Mouse (Mus musculus) thymus, postnatal 14 days (tissue): ENCODE data around the gene Prr23a3.

Experiments used
- DNase-seq: peaks from one replicate; pipeline ENCODE4 v3.0.0; 2021

Gene Prr23a3

DNA sequence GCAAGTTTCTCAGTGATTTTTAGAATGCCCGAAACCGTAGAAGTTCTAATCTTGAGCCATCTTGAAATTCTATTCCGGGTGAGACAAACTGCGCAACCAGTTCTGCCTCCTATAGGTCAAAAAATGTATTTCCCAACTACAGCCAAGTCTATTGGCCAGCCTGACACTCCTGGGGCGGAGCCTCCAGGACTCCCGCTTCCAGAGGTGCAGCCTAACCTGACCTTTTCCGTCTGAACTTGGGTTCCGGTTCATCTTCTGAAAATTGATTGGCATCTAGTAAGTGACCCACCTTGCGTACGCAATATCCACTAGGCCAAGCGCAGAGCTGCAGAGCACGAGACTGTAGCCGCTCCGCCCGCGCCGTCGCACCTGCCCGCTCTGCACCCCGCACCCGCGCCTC is at the start of gene Prr23a3:
TSS of gene Prr23a3 (plus strand) at position 197 of the 400 bp plus-strand sequence.
- no peak for DNase-seq

DNA sequence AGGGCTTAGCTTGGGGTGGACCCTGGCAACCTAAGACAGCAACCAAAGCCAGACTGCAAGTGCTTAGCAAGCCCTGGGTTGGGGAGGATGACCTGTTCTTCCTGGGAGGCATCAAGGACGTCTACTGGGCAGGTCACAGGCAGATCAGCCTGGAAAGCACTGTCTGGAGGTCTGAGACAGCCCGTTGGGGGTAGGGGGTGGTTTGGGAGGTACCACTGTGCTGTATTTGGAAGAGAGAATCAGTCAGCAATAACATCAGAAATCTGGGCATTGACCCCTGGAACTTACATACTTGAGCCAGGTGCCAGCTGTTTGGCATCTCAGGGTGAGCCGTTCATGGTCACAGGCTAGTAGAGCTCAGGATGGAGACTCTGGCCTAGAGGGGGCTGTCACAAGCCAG is 48.5 kb upstream of the Prr23a3 start:
- DNase-seq: no peak

DNA sequence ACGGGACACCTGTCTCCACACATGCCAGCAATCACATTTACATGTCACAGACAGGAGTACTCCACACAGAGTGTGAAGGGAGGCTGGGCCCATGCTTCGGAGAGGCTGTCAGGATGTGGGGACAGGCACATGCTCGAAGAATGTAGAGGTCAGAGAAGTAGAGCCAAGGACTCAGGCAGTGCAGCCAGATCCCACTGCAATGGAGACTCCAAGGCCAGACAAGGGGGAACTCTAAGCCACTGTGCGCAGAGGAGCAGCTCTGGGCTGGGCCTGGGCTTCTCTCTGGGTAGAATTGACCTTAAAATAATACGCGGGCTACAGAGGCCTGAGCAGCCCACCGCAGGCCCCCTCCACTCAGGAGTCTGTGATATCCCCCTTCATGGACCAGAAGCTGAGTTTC is 47.0 kb upstream of the Prr23a3 start:
- no peak for DNase-seq

DNA sequence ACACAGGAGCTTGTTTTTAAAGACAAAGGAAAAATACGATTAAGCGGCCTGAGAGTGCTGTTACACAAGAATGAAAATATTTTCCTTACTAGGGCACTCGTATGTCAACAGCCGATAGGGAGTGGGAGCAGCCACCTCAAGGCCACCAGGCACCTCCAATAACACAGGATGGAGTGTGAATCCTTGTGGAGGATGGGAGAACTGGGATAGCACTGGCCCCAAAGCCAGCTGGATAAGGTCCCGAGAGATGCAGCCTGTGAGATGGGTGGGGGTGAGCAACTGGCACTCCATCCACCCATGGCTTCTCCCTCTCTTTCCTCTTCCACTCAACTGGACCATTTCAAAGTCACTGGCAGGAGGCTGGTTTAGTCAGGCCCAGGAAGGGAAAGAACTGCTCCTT is 45.6 kb upstream of the Prr23a3 start:
- DNase-seq: no peak

DNA sequence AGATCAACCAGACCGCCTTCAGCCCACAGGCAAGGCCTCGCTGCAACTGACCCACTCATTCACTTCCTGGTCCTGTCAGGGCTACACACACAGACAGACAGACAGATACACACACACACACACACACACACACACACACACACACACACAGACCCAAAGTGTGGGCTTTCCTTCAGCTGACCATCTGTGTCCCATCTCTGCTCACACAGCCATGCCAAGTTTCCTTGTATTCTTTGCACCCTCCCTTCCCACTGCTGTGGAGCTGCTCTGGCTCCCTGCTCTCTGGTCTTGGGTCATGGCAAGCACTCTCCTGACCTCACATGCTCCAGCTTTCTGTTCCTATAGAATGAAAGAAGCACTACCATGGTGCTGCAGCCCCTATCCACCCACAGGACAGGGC is 45.1 kb upstream of the Prr23a3 start:
- no peak for DNase-seq

DNA sequence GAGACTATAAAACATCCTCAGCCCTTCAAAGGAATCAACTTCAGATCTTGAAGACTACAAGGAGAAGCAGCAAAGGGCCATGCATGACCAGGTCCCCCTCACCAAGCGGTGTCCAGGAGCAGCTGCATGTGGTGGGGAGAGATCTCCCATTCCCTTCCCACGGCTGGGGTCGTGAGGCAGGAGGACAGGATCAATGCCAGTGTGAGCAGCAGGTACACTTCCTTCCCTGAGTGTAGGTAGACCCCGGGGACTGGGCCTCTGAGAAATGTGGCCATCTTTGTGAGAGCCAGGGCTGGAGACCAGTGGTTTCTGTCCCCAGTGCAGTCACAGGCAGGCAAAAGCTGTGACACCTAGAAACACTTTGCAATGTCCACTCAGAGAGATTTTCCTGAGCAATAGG is 44.1 kb upstream of the Prr23a3 start:
- DNase-seq: no peak

DNA sequence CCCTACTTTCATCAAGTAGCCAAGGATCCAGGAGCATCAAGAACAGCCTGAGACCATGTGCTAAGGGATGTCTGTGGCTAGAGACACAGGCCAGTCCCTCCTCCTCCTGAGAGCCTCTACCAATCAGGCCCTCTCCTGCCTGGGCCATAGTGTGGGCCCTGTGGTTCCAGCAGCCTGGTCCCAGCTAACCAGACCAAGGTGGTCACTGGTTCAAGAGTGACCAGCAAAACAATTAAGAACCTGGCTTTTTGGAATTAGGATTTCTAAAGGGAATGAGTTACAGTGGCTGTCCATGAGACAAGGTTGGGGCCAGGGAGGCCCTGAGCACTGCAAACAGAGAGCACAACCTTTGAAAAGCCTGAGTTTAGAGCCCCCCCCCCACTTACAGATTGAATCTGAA is 43.5 kb upstream of the Prr23a3 start:
- DNase-seq: no peak

DNA sequence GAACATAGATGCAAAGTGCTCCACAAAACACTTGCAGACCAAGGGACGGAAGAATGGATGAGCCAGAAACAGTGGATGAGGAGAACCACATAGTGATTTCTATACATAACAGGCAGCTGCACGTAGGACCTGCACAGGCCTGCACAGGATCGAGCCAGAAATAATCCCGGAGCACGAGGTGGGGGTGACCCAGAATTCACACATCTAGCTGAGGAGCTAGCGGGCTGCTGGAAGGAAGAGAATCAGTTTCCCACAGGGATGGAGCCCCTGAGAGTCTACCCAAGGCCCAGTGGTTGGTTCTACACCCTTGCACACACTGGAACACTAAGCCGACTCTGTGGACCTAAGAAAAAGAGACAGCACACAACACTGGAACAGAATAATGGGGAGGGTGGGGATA is 40.8 kb upstream of the Prr23a3 start:
- no peak for DNase-seq

DNA sequence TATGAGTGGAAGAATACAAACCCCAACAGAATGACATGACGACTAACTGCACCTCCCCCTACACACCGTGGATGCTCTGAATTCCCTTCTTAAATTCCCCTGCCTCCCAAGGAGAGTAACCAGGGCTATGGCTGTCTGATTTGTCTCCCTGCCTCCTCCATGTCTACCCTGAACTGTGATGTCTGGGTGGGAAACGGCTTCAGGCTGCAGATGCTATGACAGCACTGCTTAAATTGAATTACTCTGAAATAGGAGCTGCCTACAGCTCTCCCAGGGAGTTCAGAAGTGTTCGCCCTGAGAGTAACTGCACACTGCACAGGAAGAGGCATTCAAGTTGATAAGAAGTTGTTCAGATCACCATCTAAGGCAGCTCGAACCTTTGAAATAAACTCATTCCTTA is 35.1 kb upstream of the Prr23a3 start:
- DNase-seq: no peak

DNA sequence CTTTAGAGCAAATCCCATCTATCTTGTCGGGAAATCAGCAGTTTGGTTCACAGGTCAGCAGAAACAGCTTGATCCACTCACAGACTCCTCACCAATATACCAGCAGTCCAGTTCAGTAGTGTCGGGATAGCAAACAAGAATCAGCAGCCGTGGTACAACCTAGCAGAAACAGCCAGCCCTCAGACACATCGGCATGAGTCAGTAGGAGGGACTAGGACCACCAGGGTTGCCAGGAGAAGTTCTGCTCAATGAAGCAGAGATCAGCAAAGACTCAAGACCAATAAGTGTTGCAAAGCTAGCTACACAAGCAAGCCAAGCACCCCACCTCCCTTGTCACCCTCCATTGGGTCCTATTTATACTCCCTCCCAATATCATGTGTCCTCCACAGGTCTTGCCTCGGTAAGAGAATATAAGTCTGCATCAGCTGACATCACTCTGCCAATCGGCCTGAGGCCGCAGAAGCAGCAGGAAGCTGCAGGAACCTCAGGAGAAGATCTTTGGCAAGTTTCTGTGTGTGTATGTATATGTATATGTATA is 27.0 kb upstream of the Prr23a3 start:
- no peak for DNase-seq

DNA sequence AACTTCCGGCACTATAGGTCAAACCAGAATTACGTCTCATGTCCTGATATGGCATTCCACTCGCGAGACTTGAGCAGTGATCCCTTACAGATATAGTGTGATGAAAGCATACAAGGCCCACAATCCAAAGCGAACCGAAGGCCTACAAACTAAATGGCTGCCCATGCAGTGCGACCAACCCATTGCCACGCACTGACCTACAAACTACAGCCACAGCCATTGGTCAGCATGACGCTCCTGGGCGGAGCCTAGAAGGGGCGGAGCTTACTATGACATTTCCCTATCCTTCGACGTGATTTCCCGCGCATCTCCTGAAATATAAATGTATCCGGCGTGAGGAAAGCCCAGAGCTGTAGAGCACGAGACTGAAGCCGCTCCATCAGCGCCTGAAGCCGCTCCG is 22.4 kb upstream of the Prr23a3 start, which contains the start of gene Prr23a1:
TSS of gene Prr23a1 (plus strand) at position 387 of the 400 bp plus-strand sequence.
- no peak for DNase-seq

DNA sequence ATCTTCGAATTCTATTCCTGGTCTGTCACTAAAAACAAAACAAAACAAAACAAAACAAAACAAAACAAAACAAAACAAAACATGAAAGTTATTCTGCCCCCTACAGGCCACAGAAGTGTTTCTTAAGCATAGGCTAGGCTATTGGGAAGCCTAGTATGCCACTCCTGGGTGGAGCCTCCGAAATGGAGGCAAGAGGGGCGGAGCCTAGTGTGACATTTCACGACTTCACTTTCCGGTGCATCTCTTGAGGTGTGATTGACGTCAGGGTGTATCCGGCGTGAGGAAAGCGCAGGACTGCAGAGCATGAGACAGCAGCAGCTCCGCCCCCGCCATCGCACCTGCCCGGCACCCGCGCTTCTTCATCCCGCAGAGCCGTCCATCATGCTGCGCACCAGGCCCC is 8.4 kb upstream of the Prr23a3 start, which contains the start of gene Prr23a2:
TSS of gene Prr23a2 (plus strand) at position 285 of the 400 bp plus-strand sequence.
- no peak for DNase-seq

DNA sequence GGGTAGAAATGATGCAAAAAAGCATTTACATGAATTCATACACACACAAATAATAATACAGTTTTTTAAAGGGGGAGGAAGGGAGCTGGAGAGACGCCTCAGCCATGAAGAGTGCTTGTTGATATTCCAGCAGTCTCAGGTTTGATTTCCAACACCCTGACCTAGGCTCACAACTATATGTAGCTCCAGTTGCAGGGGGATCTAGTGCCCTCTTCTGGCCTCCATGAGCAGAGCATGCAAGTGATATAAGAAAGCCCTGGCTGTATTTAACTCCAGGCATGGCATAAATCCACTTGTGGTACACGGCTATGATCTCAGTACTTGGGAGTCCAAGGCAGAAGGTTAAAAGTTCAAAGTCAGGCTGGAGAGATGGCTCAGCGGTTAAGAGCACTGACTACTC is 1.1 kb upstream of the Prr23a3 start:
- DNase-seq: no peak

DNA sequence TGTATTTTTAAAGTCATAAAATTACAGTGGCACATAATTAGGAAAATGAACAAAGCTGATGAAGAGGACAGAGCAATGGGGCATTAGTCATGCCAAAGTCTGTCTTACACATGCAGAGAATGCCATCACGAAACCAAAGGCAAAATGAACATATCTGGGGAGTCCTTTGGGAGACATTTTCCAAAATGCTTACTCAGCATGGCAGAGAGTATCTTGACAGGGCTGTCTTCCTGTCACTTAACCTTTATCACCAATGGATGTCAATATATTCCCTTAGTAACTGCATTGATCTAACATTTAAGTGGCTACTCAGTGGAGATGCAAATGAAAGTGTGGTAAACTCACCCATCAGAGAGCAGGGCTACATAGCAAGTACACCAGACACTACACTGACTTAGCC is 36.9 kb downstream of the Prr23a3 start:
- DNase-seq: no peak

DNA sequence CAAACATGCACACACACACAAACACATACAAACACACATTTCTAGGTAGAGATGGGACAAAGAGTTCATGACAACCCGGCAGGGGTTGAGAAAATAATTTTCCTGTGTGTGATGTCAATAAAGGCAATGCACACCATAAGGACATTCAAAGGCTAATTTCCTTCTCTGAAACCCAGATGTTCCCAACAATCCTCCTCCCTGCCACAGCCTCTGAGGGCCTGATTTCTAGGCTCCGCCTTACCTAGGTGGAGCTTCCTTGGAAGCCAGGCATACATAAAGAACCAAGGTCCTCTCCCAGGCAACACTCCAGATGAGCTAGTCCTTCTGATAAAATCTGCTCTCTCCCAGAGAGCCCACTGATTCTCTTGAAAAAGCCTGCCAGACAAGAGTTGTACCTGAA is 38.3 kb downstream of the Prr23a3 start, which contains the start of gene 7420426K07Rik:
TSS of gene 7420426K07Rik (plus strand) at position 301 of the 400 bp plus-strand sequence.
- DNase-seq: no peak
